Mouse (Mus musculus) MEL (cell line): Measurements from ENCODE around the gene Gjb4. TPM values are rescaled to one million over a fixed set of nuclear protein-coding genes. Genes with fewer than 3 reads are reported as not detected.

ENCODE experiments used
- DNase-seq: peaks from one replicate; pipeline ENCODE4 v3.0.0; 2011; ENCODE audit warnings: low read depth, low spot score
- H3K27ac ChIP-seq: 2 replicates; pipeline ENCODE4 v1.5.1; 2012; ENCODE audit warnings: low read depth, mild to moderate bottlenecking, control low read depth, low read length, moderate library complexity; ENCODE audit not compliant: control insufficient read depth
- H3K27me3 ChIP-seq, 2 experiments: fragments of 150-350 bp in 1 of 2; sonication (generic) in 1 of 2; 2 replicates each; pipeline ENCODE4 v1.6.1; 2012; ENCODE audit warnings: low read length in 2 of 2, mild to moderate bottlenecking in 2 of 2, improper control_type of control experiment in 1 of 2, moderate library complexity in 1 of 2; ENCODE audit not compliant: insufficient read depth in 2 of 2, control insufficient read depth in 1 of 2
- H3K36me3 ChIP-seq, 2 experiments: 2 replicates each; pipeline ENCODE4 v1.6.1; 2012 to 2014; ENCODE audit warnings: low read length in 2 of 2, improper control_type of control experiment in 1 of 2, inconsistent platforms in 1 of 2, mild to moderate bottlenecking in 1 of 2; ENCODE audit not compliant: insufficient read depth in 2 of 2, control insufficient read depth in 1 of 2
- H3K4me1 ChIP-seq, 2 experiments: fragments of 150-350 bp in 1 of 2; sonication (generic) in 1 of 2; 2 replicates each; pipeline ENCODE4 v1.6.1; 2012; ENCODE audit warnings: low read length in 2 of 2, improper control_type of control experiment in 1 of 2, mild to moderate bottlenecking in 1 of 2; ENCODE audit not compliant: insufficient read depth in 2 of 2, control insufficient read depth in 1 of 2
- H3K4me3 ChIP-seq, 2 experiments: fragments of 150-350 bp in 1 of 2; sonication (generic) in 1 of 2; 2 replicates each; pipeline ENCODE4 v1.5.1; 2012; ENCODE audit warnings: low read depth in 2 of 2, low read length in 2 of 2, mild to moderate bottlenecking in 2 of 2, moderate library complexity in 2 of 2, control low read depth in 1 of 2, improper control_type of control experiment in 1 of 2; ENCODE audit not compliant: control insufficient read depth in 1 of 2, insufficient read depth in 1 of 2
- H3K79me2 ChIP-seq: 2 replicates; pipeline ENCODE4 v1.6.1; 2012; ENCODE audit warnings: mild to moderate bottlenecking, low read length, moderate library complexity; ENCODE audit not compliant: control insufficient read depth, poor library complexity, insufficient read depth
- H3K9ac ChIP-seq: 2 replicates; pipeline ENCODE4 v1.6.1; 2012; ENCODE audit warnings: low read depth, mild to moderate bottlenecking, control low read depth, low read length, moderate library complexity; ENCODE audit not compliant: control insufficient read depth, poor library complexity, severe bottlenecking
- H3K9me3 ChIP-seq: fragments of 150-350 bp; sonication (generic); replicated peaks from 2 replicates; pipeline ENCODE4 v1.6.1; 2012; ENCODE audit warnings: mild to moderate bottlenecking, low read length, improper control_type of control experiment, moderate library complexity; ENCODE audit not compliant: insufficient read depth
- BHLHE40 ChIP-seq: IDR thresholded peaks from 2 replicates; pipeline ENCODE4 v1.6.1; 2012; ENCODE audit warnings: low read depth, mild to moderate bottlenecking, inconsistent platforms, low read length, improper control_type of control experiment, borderline replicate concordance
- CTCF ChIP-seq, 3 experiments: IDR thresholded peaks in 2 of 3; conservative IDR thresholded peaks in 1 of 3; 2 replicates each; pipeline ENCODE4 v1.5.1; 2011 to 2012; ENCODE audit warnings: low read length in 3 of 3, low read depth in 2 of 3, mild to moderate bottlenecking in 2 of 3, improper control_type of control experiment in 1 of 3, inconsistent platforms in 1 of 3, mixed read lengths in 1 of 3, moderate library complexity in 1 of 3; ENCODE audit not compliant: control insufficient read depth in 1 of 3, insufficient read depth in 1 of 3, poor library complexity in 1 of 3, severe bottlenecking in 1 of 3
- E2F4 ChIP-seq: IDR thresholded peaks from 2 replicates; pipeline ENCODE4 v1.6.1; 2011; ENCODE audit warnings: low read depth, low read length, improper control_type of control experiment, borderline replicate concordance
- ELF1 ChIP-seq: IDR thresholded peaks from 2 replicates; pipeline ENCODE4 v1.6.1; 2014; ENCODE audit warnings: low read depth, mild to moderate bottlenecking, inconsistent platforms, low read length, improper control_type of control experiment, moderate library complexity
- GATA1 ChIP-seq: IDR thresholded peaks from 2 replicates; pipeline ENCODE4 v1.6.1; 2011; ENCODE audit warnings: low read depth, low read length, improper control_type of control experiment
- HCFC1 ChIP-seq: IDR thresholded peaks from 2 replicates; pipeline ENCODE4 v1.6.1; 2012; ENCODE audit warnings: low read depth, mild to moderate bottlenecking, inconsistent platforms, low read length, improper control_type of control experiment, moderate library complexity
- JUND ChIP-seq: IDR thresholded peaks from 2 replicates; pipeline ENCODE4 v1.6.1; 2011; ENCODE audit warnings: low read depth, mild to moderate bottlenecking, improper control_type of control experiment, low read length
- MAFK ChIP-seq: IDR thresholded peaks from 2 replicates; pipeline ENCODE4 v1.6.1; 2011; ENCODE audit warnings: low read depth, mild to moderate bottlenecking, low read length, improper control_type of control experiment, borderline replicate concordance
- MAX ChIP-seq: IDR thresholded peaks from 2 replicates; pipeline ENCODE4 v1.6.1; 2011; ENCODE audit warnings: low read length, improper control_type of control experiment
- MAZ ChIP-seq: IDR thresholded peaks from 2 replicates; pipeline ENCODE4 v1.6.1; 2012; ENCODE audit warnings: low read depth, mild to moderate bottlenecking, inconsistent platforms, low read length, improper control_type of control experiment
- MXI1 ChIP-seq: IDR thresholded peaks from 2 replicates; pipeline ENCODE4 v1.6.1; 2011; ENCODE audit warnings: mild to moderate bottlenecking, low read depth, low read length, improper control_type of control experiment
- MYB ChIP-seq: IDR thresholded peaks from 2 replicates; pipeline ENCODE4 v1.6.1; 2011; ENCODE audit warnings: mild to moderate bottlenecking, low read depth, low read length, improper control_type of control experiment
- NELFE ChIP-seq: IDR thresholded peaks from 2 replicates; pipeline ENCODE4 v1.6.1; 2011; ENCODE audit warnings: low read depth, low read length, improper control_type of control experiment
- POLR2A ChIP-seq, 2 experiments: IDR thresholded peaks; 2 replicates each; pipeline ENCODE4 v1.6.1; 2011 to 2012; ENCODE audit warnings: low read length in 2 of 2, mild to moderate bottlenecking in 2 of 2, control low read depth in 1 of 2, improper control_type of control experiment in 1 of 2, low read depth in 1 of 2, moderate library complexity in 1 of 2; ENCODE audit not compliant: control insufficient read depth in 1 of 2, insufficient read depth in 1 of 2, poor library complexity in 1 of 2
- RAD21 ChIP-seq: IDR thresholded peaks from 2 replicates; pipeline ENCODE4 v1.6.1; 2011; ENCODE audit warnings: mild to moderate bottlenecking, low read depth, low read length, improper control_type of control experiment
- SIN3A ChIP-seq: IDR thresholded peaks from 2 replicates; pipeline ENCODE4 v1.6.1; 2012; ENCODE audit warnings: low read length, improper control_type of control experiment, inconsistent platforms
- SMC3 ChIP-seq: IDR thresholded peaks from 2 replicates; pipeline ENCODE4 v1.6.1; 2011; ENCODE audit warnings: low read depth, low read length, improper control_type of control experiment
- USF2 ChIP-seq, 2 experiments: IDR thresholded peaks; 2 replicates each; pipeline ENCODE4 v1.6.1; 2011 to 2012; ENCODE audit warnings: improper control_type of control experiment in 2 of 2, low read length in 2 of 2, borderline replicate concordance in 1 of 2, inconsistent platforms in 1 of 2, low read depth in 1 of 2, mild to moderate bottlenecking in 1 of 2; ENCODE audit not compliant: insufficient read depth in 1 of 2
- ZMIZ1 ChIP-seq: IDR thresholded peaks from 2 replicates; pipeline ENCODE4 v1.6.1; 2012; ENCODE audit warnings: low read depth, mild to moderate bottlenecking, inconsistent platforms, low read length, improper control_type of control experiment, moderate library complexity
- polyA plus RNA-seq, 2 experiments: library from polyadenylated mRNA; stranded (reverse) in 1 of 2; unstranded in 1 of 2; fragments of >175 nt in 1 of 2; fragments of >200 nt in 1 of 2; gene quantifications; 2 replicates each; pipeline versions ENCODE4 v1.2.1 to v1.2.4; 2012; ENCODE audit warnings: low replicate concordance in 2 of 2, low read depth in 1 of 2; ENCODE audit not compliant: insufficient read length in 2 of 2, insufficient read depth in 1 of 2, missing spikeins in 1 of 2
- total RNA-seq: library from RNA; depleted of rRNA; stranded (reverse); fragments of 300-350 nt; gene quantifications from 2 replicates; pipeline ENCODE4 v1.2.3, GENCODE M21; 2012

The Gjb4 gene
- total and polyA plus RNA-seq, 3 experiments: not detected

DNA sequence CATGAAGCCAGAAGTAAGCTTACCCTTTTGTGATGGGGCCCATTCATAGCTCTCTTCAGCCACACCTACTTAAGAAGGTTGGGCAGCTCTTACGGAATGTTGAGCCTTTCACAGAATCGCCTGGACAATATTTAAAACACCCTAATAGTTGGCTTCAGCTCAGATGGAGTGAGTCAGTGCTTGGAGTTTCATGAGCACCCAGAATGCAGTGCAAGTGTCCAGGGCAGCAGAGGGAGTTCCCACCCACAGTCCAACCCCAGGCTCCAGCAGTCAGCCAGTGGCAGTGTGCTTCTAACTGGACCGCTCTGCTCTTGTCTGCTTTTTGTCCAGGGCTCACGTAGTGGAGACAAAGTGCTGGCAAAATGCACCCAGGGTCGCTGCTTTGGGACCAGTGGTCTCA lies 17.7 kb upstream of the Gjb4 start:
- H3K27ac ChIP-seq: no peak overlapping the region
- H3K4me3 ChIP-seq: no peak overlapping the region
- TF ChIP-seq MAFK: no peak
- TF ChIP-seq POLR2A (IDR thresholded peaks at IDR 0.05; ENCODE audit: control insufficient read depth in 1 of 2, insufficient read depth in 1 of 2, low read depth in 1 of 2, low read length in 2 of 2, poor library complexity in 1 of 2): no peak
- TF ChIP-seq ELF1: no peak
- TF ChIP-seq SIN3A: no peak
- no peak for TF ChIP-seq BHLHE40
- no peak for TF ChIP-seq HCFC1
- TF ChIP-seq MAZ: no peak
- no peak for TF ChIP-seq RAD21
- TF ChIP-seq MXI1: no peak
- TF ChIP-seq MAX: no peak
- TF ChIP-seq ZMIZ1: no peak
- TF ChIP-seq MYB: no peak
- TF ChIP-seq NELFE: no peak
- TF ChIP-seq JUND: no peak
- H3K79me2 ChIP-seq: no peaks in the 10 kb centered on the region
- no peak for DNase-seq
- no peaks in the 10 kb centered on the region for H3K4me1 ChIP-seq
- H3K36me3 ChIP-seq: no peaks in the 10 kb centered on the region
- no peak overlapping the region for H3K9ac ChIP-seq
- H3K27me3 ChIP-seq: no peaks in the 10 kb centered on the region
- H3K9me3 ChIP-seq: no peaks in the 10 kb centered on the region

DNA sequence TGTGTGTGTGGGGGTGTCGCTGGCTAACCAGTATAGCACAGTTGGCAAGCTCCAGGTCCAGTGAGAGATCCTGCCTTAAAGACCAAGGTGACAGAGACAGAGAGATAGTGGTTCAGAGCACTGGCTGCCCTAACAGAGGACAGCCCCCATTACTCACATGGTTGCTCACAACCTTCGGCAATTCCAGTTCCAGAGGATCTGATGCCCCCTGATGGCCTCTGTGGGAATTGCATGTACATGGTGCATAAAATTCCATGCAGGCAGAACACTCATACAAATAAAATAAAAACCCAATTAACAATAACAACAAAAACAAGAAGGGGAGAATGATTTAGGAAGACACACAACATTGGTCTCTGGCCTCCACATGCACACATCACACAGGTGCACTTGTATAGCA lies 16.6 kb upstream of the Gjb4 start:
- no peaks in the 10 kb centered on the region for H3K9me3 ChIP-seq

DNA sequence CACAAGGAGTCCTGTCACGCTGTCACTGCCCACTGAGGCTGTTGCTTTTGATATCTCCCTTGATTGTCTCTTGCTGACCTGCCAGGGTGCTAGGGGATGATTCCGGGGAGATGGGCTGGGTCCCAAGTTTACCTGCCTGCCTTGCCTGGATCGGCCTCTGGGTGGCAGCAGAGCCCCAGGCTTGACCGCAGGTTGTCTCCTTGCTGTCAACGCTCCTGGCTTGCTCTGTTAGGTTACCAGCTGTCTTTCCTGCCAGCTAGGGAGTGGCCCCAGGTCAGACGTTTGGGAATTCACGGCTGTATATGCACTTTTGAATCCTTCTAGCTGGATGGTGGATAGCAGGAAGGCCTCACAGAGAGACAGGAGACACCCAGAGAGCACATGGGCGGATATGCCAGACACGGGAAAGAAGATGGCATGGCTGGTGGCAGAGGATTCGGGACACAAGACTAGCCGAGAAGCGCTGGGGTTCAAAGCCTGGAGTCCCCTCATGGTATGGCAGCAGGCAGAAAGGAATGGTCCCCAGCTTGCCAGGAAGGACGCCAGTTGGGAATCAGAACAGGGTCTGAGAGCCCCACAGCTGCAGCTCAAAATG lies 14.6 kb upstream of the Gjb4 start:
- H3K4me1 ChIP-seq: no peaks in the 10 kb centered on the region
- DNase-seq: peak; percentile 4

More for the DNA sequence above, 16.6 kb upstream of the Gjb4 start:
- no peaks in the 10 kb centered on the region for H3K79me2 ChIP-seq
- TF ChIP-seq CTCF (IDR thresholded peaks at IDR 0.05 in 2 of 3, conservative IDR thresholded peaks at IDR 0.05 in 1 of 3; ENCODE audit: control insufficient read depth in 1 of 3, insufficient read depth in 1 of 3, low read depth in 2 of 3, low read length in 3 of 3, poor library complexity in 1 of 3, severe bottlenecking in 1 of 3): peak in 2 of 3 experiments; percentile 15 to 29; a peak in 3 of 6 replicates
- TF ChIP-seq GATA1: no peak
- no peak overlapping the region for H3K4me3 ChIP-seq
- peak; percentile 3 for DNase-seq
- H3K27ac ChIP-seq: no peak overlapping the region
- no peaks in the 10 kb centered on the region for H3K36me3 ChIP-seq
- H3K4me1 ChIP-seq: no peaks in the 10 kb centered on the region
- H3K9ac ChIP-seq: no peak overlapping the region
- H3K27me3 ChIP-seq: no peaks in the 10 kb centered on the region

More for the DNA sequence above, 14.6 kb upstream of the Gjb4 start:
- TF ChIP-seq USF2 (IDR thresholded peaks at IDR 0.05; ENCODE audit: borderline replicate concordance in 1 of 2, insufficient read depth in 1 of 2, low read depth in 1 of 2, low read length in 2 of 2) (no peak), CTCF (IDR thresholded peaks at IDR 0.05 in 2 of 3, conservative IDR thresholded peaks at IDR 0.05 in 1 of 3; ENCODE audit: control insufficient read depth in 1 of 3, insufficient read depth in 1 of 3, low read depth in 2 of 3, low read length in 3 of 3, poor library complexity in 1 of 3, severe bottlenecking in 1 of 3) (peak; percentile 31 to 78 (median 43); a peak in 5 of 6 replicates), E2F4 (no peak), SMC3 (0 out of 2 replicates have a peak, but pooled peaks have one; percentile 21), SIN3A (no peak), RAD21 (peak; percentile 52)
- H3K36me3 ChIP-seq: no peaks in the 10 kb centered on the region
- no peak overlapping the region for H3K4me3 ChIP-seq
- no peaks in the 10 kb centered on the region for H3K27me3 ChIP-seq
- no peaks in the 10 kb centered on the region for H3K9me3 ChIP-seq
- H3K79me2 ChIP-seq: no peaks in the 10 kb centered on the region
- no peak overlapping the region for H3K9ac ChIP-seq
- H3K27ac ChIP-seq: no peak overlapping the region
